Mouse (Mus musculus) hindbrain, embryonic 12.5 days (tissue): ENCODE data around the gene Manbal. TPM values are rescaled to one million over a fixed set of nuclear protein-coding genes. Genes with fewer than 3 reads are reported as not detected.
A peak's percentile ranks its signal among the peaks of the same experiment; 100 is the strongest.

Experiments used
- ATAC-seq: fragments of 200-750 bp; cut with Nextera tagmentation; 2 replicates; pipeline ENCODE4 v1.8.0; 2017; ENCODE audit warnings: moderate TSS enrichment; ENCODE audit not compliant: low FRiP score
- H3K27ac ChIP-seq: fragments of 300-500 bp; sonication (generic); 2 replicates; pipeline ENCODE4 v1.5.1; 2016; ENCODE audit warnings: mild to moderate bottlenecking
- H3K27me3 ChIP-seq: fragments of 300-500 bp; sonication (generic); 2 replicates; pipeline ENCODE4 v1.6.1; 2016; ENCODE audit warnings: mild to moderate bottlenecking
- H3K36me3 ChIP-seq: fragments of 300-500 bp; sonication (generic); 2 replicates; pipeline ENCODE4 v1.6.1; 2016; ENCODE audit warnings: mild to moderate bottlenecking
- H3K4me1 ChIP-seq: fragments of 300-500 bp; sonication (generic); 2 replicates; pipeline ENCODE4 v1.6.1; 2016
- H3K4me2 ChIP-seq: fragments of 300-500 bp; sonication (generic); replicated peaks from 2 replicates; pipeline ENCODE4 v1.6.1; 2016; ENCODE audit warnings: mild to moderate bottlenecking
- H3K4me3 ChIP-seq: fragments of 300-500 bp; sonication (generic); 2 replicates; pipeline ENCODE4 v1.5.1; 2016; ENCODE audit warnings: mild to moderate bottlenecking
- H3K9ac ChIP-seq: fragments of 300-500 bp; sonication (generic); 2 replicates; pipeline ENCODE4 v1.6.1; 2016; ENCODE audit warnings: mild to moderate bottlenecking, moderate library complexity
- H3K9me3 ChIP-seq: fragments of 300-500 bp; sonication (generic); replicated peaks from 2 replicates; pipeline ENCODE4 v1.6.1; 2016; ENCODE audit warnings: mild to moderate bottlenecking
- WGBS: fragments of 180-500 bp; shearing (Covaris S2); methylation state at CpG from one replicate; pipeline ENCODE4 v1.1.7; 2016; 5-methylcytosine and 5-hydroxymethylcytosine counted together
- polyA plus RNA-seq: library from polyadenylated mRNA; unstranded; fragments of >200 nt; fragmentation: Nextera tagmentation; extraction: Ambion mirVana; gene quantifications from 2 replicates; pipeline ENCODE4 v1.2.1, GENCODE M21; 2016

Manbal gene
- polyA plus RNA-seq, 1 experiment from 2014 or later: 73.9 TPM

DNA sequence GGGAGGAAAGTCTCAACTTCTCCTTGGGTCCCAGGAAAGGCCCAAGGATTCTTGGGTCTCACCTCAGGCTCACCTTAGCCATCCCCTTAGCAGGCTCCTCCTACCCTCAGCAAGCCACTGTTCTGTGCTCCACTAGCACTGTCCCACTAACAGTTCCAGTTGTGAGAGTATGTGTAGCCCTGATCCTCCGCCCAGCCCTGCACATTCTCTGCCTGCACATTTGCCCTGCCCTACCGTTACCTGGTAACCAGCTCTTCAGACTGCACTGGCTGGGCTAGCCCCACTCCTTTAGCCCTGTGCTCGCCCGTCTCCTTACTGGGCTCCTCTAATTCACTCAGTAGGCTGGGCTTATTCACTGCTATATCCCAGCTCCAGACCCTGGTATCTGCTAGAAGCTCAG, 53.0 kb downstream of the Manbal start:
- WGBS: 89% methylated on average over 4 of the region's 4 CpGs
- no peak for ATAC-seq
- Histone ChIP-seq H3K9me3 (no peaks in the 10 kb centered on the region), H3K4me3 (no peak overlapping the region), H3K4me2 (no peak overlapping the region), H3K36me3 (no peaks in the 10 kb centered on the region), H3K27me3 (0 out of 2 replicates have a peak, but pooled peaks cover 4% of the 10 kb centered on the region), H3K4me1 (peaks cover 37% of the 10 kb centered on the region), H3K27ac (no peak overlapping the region), H3K9ac (no peak overlapping the region)

DNA sequence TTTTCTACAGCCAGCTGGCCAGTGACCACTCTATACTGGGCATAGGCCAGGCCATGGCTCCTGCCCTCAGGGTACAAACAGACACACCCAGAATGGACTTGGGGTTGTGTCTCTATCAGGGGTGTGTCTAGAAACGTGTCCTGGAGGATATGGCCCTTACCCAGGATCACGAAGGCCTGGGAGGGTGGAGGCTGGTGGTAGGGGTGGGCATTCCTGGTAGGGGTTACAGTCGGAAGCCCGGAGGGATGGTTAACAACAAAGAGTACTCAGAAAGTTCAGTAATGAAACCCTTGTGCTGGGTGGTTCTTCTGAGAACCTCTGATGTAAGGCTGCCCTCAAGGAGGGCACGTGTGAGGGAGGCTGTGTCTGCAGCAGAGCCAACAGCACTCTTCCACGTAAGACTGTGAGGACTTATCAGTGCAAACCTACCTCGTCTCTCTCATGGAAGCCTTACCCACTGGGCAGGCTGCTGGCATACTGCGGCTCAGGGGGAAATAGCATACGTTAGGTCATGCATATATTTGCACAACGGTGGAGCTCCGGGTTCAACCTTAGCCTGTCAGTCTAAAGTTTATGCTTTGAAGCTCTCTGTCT, 54.8 kb downstream of the Manbal start:
- Histone ChIP-seq H3K36me3 (no peaks in the 10 kb centered on the region), H3K27ac (peak overlapping the region; percentile 92; the same call in 1 of the 2 replicates), H3K27me3 (0 out of 2 replicates have a peak, but pooled peaks cover 4% of the 10 kb centered on the region), H3K4me1 (peaks cover 54% of the 10 kb centered on the region), H3K9me3 (no peaks in the 10 kb centered on the region), H3K4me2 (no peak overlapping the region), H3K9ac (no peak overlapping the region), H3K4me3 (no peak overlapping the region)
- WGBS: 75% methylated on average over 11 of the region's 11 CpGs
- ATAC-seq: no peak

DNA sequence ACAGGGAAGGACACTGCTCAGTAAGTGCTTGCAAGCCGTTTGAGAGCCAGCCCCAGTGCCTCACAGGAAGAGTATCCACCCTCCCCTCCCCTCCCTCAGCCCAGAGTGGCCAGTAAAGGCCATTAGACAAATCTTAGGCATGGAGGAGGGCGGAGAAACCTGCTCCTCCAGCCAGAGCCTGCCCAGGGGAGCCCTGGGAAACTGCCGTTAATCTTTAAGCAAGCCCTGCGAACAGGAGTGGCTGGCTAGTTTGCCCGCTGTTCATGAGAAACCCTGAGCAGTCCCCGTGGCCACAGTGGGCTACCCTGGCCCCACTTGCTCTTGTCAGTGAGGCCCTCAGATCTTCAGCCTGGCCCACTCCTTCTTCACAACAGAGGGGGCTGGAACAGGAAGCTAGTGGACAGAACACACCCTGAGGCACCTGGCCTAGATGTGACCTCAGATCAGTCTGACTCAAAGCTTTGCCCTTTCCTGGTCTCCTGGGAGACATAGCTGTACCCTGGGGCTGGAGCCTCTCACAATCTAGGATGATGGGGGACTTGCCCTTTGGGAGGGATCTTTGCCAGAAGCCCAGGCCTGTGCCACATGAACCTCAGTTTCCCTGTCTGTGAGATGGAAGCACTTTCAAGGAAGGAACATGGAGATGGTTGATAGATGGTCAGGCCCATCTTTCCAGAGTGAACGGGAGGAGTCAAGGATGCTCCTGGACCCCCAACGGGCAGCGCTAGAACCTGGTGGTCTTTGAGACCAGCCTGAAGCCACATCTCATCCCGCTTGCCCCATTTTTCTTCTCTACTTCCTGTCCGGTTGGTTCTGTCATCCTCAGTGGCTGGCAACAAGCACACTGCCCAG, 55.7 kb downstream of the Manbal start:
- Histone ChIP-seq H3K4me3 (peak overlapping the region; percentile 84), H3K36me3 (peaks cover 6% of the 10 kb centered on the region; the same call in 1 of the 2 replicates), H3K27ac (peak overlapping the region; percentile 92), H3K4me1 (peaks cover 61% of the 10 kb centered on the region), H3K4me2 (peak overlapping the region; percentile 84), H3K9me3 (no peaks in the 10 kb centered on the region), H3K27me3 (no peaks in the 10 kb centered on the region), H3K9ac (peak overlapping the region; percentile 98)
- ATAC-seq: no peak
- 46% methylated on average over 11 of the region's 11 CpGs for WGBS

DNA sequence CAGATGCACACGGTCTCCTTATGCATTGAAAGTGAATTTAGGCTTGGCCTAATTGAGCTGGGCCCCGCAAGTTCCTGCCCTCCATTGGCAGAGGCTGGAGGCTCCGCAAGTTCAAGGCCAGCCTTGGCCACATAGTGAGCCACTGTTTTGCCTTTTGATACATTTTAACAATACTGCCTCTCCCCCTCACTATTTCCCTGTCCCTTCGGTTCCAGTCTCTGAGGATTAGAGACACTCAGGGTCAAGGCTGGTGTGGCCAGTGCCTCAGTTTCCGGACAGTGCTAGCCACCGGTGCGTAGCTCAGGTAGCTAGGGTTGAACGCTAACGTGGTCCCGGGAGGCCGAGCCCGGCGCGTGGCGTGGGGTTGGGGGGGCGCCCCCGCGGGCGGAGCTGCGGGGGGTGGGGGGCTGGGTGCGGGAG, 56.3 kb downstream of the Manbal start:
- Histone ChIP-seq H3K4me1 (peaks cover 61% of the 10 kb centered on the region), H3K4me2 (peak overlapping the region; percentile 84), H3K27me3 (no peaks in the 10 kb centered on the region), H3K9ac (peak overlapping the region; percentile 98), H3K36me3 (peaks cover 9% of the 10 kb centered on the region; the same call in 1 of the 2 replicates), H3K4me3 (peak overlapping the region; percentile 84), H3K9me3 (no peaks in the 10 kb centered on the region), H3K27ac (peak overlapping the region; percentile 92)
- 9% methylated on average over 21 of the region's 21 CpGs for WGBS
- no peak for ATAC-seq

DNA sequence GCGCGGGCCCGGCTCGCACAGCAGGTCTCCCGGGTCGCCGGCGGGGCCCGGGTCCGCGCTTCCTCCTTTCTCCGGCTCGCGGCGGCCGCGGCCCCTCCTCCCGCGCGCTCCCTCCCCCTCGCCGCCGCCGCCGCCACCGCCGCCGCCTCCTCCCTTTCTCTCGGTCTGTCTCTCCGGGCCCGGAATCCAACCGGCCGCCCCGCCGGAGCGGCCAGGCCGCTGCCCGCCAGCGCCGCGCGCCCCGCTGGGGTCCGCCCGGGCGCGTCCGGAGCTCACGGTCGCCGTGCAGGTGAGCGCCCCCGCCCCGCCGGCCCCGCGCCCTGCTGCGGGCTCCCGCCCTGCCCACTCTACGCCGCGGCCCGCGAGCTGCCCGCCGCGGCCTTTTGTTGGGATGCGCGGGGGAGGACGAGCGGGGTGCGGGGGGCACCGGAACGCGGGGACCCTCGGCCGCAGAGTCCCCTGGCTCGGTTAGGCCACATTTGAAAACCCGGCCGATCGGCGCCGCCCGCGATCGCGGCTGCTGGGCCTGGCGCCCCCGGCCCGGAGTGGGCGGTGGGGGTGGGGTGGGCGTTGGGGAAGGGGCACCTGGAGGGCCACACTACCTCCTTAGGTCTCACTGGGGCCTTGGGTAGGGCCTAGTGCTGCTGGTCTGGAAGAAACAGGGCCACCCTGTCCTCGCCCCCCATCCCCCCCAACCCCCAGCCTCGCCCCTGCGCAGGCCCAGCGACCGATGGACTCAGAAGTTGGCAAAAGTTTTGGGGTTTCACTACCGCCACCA, 56.9 kb downstream of the Manbal start:
- Histone ChIP-seq H3K4me2 (peak overlapping the region; percentile 84), H3K9me3 (no peaks in the 10 kb centered on the region), H3K4me1 (peaks cover 56% of the 10 kb centered on the region), H3K27ac (peak overlapping the region; percentile 92), H3K9ac (peak overlapping the region; percentile 98), H3K4me3 (peak overlapping the region; percentile 84), H3K27me3 (no peaks in the 10 kb centered on the region), H3K36me3 (peaks cover 9% of the 10 kb centered on the region; the same call in 1 of the 2 replicates)
- ATAC-seq: 0 out of 2 replicates have a peak, but pooled peaks have one; percentile 37
- 1% methylated on average over 51 of the region's 98 CpGs for WGBS

DNA sequence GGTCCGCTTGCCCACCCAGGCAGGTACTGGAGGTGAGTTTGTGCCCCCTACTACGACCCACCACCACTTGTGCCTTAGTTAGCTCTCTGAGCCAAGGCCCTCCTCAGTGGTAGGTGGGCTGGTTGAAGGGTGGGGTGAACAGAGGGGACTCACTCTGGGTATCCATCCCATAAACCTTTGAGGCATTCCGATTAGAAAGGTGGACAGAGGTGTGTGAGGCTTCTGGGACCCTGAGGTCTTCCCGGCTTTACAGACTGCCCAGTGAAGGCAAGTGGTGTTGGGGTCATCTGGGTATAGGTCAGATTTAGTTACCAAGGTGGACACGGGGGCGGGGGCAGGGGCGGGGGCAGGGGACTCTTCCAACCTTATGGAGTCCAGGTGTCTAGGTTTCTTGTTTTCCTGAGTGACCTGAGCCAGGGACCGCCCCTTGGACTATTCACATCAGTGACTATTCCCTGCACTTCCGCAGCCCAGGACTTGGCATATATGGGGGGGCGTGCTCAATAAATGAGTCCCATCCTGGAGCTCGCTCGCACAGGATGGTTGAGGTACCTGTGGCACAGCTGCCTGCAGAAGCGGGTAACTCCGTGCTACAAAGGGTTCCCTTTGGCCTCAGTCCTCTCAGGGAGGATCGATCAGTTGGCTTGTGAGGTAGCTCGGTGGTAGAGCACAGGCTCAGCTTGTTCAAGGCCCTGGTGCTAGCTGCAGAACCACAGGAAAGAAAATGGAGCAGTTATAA, 57.7 kb downstream of the Manbal start:
- ATAC-seq: no peak
- peaks cover 60% of the 10 kb centered on the region for H3K4me1 ChIP-seq
- H3K4me3 ChIP-seq: peak overlapping the region; percentile 84
- no peaks in the 10 kb centered on the region for H3K27me3 ChIP-seq
- H3K36me3 ChIP-seq: peaks cover 9% of the 10 kb centered on the region; the same call in 1 of the 2 replicates
- peak overlapping the region; percentile 84 for H3K4me2 ChIP-seq
- H3K9ac ChIP-seq: peak overlapping the region; percentile 98
- H3K9me3 ChIP-seq: no peaks in the 10 kb centered on the region
- H3K27ac ChIP-seq: peak overlapping the region; percentile 92
- 68% methylated on average over 16 of the region's 16 CpGs for WGBS

DNA sequence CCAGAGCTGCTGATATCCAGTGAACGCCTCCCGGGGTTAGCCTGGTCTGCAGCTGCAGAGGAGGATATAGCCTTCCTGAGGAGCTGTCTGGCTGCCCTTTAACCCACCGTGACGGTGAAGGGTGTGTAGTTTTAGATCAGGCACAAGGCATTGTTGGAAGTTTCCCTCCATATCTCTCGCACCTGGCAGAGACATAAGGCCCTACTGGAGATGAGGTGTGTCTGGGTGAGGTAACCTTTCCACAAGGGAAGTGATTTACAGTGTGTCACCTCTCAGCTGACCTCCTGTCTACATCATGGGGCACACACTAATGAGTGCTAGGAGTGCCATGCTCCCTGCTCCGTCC, 58.2 kb downstream of the Manbal start:
- Histone ChIP-seq H3K27me3 (no peaks in the 10 kb centered on the region), H3K4me2 (peak overlapping the region; percentile 84), H3K9me3 (no peaks in the 10 kb centered on the region), H3K4me3 (peak overlapping the region; percentile 84), H3K4me1 (peaks cover 64% of the 10 kb centered on the region), H3K27ac (no peak overlapping the region; the same call in 1 of the 2 replicates), H3K36me3 (peaks cover 9% of the 10 kb centered on the region; the same call in 1 of the 2 replicates), H3K9ac (peak overlapping the region; percentile 98)
- ATAC-seq: no peak
- 72% methylated on average over 6 of the region's 6 CpGs for WGBS

DNA sequence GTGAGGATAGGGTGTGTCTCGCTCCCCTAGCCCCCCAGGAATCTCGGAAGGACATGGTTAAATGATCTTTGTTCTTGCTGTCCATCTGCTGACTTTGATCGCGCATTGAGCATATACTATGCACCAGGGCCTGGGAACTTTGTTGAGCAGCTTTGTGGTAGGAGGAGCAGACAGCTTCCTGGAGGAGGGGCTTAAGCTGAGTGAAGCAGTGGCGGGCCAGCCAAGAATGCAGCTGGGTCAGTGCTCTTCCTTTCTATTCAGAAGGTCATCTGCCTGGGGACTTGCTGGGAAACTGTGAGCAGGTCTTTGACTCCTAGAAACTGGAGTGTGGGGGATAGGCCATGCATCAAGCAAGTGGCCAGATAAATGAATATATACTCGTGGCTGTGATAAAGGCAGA, 58.8 kb downstream of the Manbal start:
- Histone ChIP-seq H3K9me3 (no peaks in the 10 kb centered on the region), H3K4me1 (peaks cover 70% of the 10 kb centered on the region), H3K4me2 (peak overlapping the region; percentile 84), H3K4me3 (no peak overlapping the region), H3K27me3 (no peaks in the 10 kb centered on the region), H3K27ac (0 out of 2 replicates have a peak overlapping the region, but pooled peaks have one; percentile 44), H3K36me3 (peaks cover 9% of the 10 kb centered on the region; the same call in 1 of the 2 replicates), H3K9ac (no peak overlapping the region)
- WGBS: 74% methylated on average over 6 of the region's 6 CpGs
- no peak for ATAC-seq

DNA sequence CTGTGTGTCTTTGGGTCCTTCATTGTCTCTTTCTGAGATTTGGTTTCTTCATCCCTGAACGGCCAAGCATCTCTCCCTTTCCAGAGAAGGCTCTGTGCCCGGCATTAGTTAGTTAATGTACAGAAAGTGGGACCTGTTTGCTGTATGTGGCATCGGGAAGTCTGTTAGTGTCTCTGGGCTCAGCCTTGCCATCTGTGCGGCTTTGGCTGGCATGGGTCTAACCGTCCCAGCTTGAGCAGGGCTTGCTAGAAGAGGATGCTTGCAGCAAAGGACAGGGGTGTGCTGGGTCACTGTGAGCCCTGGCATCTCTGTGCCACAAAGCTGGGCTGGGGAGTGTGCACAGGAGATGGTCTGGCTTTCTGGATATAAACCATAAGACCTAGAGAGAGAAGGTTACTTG, 59.8 kb downstream of the Manbal start:
- H3K4me2 ChIP-seq: no peak overlapping the region
- H3K36me3 ChIP-seq: peaks cover 11% of the 10 kb centered on the region; the same call in 1 of the 2 replicates
- H3K4me1 ChIP-seq: peaks cover 80% of the 10 kb centered on the region
- no peaks in the 10 kb centered on the region for H3K9me3 ChIP-seq
- 92% methylated on average over 5 of the region's 5 CpGs for WGBS
- H3K27me3 ChIP-seq: no peaks in the 10 kb centered on the region
- H3K4me3 ChIP-seq: no peak overlapping the region
- no peak for ATAC-seq
- 0 out of 2 replicates have a peak overlapping the region, but pooled peaks have one; percentile 1 for H3K27ac ChIP-seq
- 0 out of 2 replicates have a peak overlapping the region, but pooled peaks have one; percentile 25 for H3K9ac ChIP-seq

DNA sequence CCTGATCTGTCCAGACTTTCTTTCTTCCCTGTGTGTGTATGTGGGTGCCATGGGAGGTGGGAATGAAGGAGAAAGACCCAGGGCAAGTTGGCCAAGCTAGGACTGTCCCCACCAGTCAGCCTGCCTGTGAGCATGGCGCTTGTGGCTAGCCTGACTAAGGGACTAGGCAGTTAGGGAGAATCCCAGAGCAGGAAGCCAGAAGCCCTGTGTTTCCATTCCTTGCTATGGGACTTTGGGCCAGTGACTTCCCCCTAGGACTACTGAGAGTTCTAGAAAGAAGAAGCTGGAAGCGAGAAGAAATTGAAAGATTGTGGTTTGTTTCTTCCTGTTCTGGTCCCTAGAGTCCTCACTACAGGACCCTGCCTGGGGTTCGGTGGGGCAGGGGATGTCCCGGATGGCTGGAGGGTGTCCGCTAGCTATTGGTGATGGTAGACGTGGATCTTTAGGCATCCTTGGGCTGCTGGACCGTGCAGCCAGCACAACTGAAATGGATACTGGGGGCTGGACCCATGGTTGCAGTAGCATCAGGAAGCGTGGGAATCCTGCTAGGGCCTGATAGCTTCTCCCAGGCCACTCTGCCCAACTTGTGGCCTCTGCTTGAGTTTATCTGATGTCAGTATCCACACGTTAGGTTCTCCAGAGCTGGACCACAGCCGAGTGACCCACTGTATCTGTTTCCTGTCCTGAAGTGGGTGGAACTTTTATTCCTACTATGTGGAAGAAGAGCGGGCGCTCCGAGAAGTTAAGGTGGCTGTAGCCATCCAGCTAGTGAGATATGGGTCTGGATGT, 61.2 kb downstream of the Manbal start:
- no peak overlapping the region for H3K4me2 ChIP-seq
- no peak overlapping the region for H3K4me3 ChIP-seq
- no peak overlapping the region for H3K9ac ChIP-seq
- ATAC-seq: no peak
- 91% methylated on average over 13 of the region's 13 CpGs for WGBS
- H3K9me3 ChIP-seq: no peaks in the 10 kb centered on the region
- H3K27ac ChIP-seq: no peak overlapping the region
- peaks cover 82% of the 10 kb centered on the region for H3K4me1 ChIP-seq
- no peaks in the 10 kb centered on the region for H3K27me3 ChIP-seq
- H3K36me3 ChIP-seq: peaks cover 17% of the 10 kb centered on the region; the same call in 1 of the 2 replicates

DNA sequence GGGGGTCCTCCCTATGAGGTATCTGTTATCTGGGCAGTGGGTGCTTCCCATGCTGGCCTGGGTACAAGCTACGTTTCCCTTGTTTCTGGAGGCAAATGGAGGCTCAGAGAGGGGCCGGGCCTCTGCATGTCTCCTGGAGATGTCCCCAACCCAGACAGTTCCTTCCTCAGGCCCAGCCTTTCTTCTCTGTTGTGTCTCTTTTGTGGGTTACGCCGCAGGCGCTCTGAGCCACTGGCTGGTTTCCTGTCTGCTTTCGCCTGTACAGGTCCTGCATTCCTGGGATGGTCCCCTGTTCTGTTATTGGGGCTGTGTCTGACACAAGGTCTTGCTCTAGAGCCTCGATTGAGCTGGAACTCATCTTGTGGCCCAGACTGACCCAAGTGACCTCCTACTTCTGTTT, 62.3 kb downstream of the Manbal start:
- WGBS: 78% methylated on average over 7 of the region's 7 CpGs
- Histone ChIP-seq H3K4me3 (no peak overlapping the region), H3K9ac (no peak overlapping the region), H3K36me3 (peaks cover 17% of the 10 kb centered on the region; the same call in 1 of the 2 replicates), H3K4me1 (peaks cover 90% of the 10 kb centered on the region), H3K9me3 (no peaks in the 10 kb centered on the region), H3K4me2 (no peak overlapping the region), H3K27me3 (no peaks in the 10 kb centered on the region), H3K27ac (no peak overlapping the region)
- no peak for ATAC-seq
